Mouse (Mus musculus): Measurements from ENCODE around the gene Rfx8.
A peak's percentile ranks its signal among the peaks of the same experiment; 100 is the strongest.

The Rfx8 gene

DNA sequence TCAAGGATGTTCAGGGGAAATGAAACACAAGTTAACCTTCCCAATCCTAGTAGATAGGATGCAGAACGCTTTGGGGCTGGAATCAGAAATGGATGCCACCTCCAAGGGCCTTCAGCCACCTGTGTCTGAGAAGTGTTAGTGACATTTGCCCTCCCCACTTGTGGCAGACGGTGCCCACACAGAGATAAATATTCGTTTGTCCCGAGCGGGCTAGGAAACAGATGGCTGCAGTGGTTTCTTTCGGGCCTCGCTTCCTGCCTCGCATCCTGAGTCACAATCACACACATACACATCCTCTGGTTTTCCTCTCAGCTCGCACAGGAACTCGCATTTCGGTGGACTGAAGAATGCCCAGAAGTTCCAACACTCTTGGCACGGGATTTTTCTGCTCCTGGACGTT lies 13.5 kb upstream of the Rfx8 start:
- peak; percentile 52 to 74 for DNase-seq

DNA sequence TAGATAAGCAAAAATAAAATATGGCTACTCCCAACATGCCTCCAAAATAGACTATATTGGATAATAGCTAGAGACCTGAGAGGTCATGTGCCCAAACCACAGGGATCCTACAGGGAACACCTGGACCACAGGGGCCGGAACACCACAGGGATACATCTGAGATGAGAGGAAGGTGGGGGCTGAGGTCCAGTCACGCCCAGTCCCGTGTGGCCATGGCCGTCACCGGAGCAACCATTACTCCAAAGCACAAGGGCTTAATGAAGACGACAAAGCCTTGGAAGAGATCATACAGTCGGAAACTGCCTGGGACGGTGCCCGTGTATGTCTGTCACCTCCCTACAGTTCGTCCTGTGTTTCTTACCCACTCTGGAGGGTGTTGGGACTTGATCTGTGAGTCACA lies 13.1 kb upstream of the Rfx8 start:
- DNase-seq: no peak

DNA sequence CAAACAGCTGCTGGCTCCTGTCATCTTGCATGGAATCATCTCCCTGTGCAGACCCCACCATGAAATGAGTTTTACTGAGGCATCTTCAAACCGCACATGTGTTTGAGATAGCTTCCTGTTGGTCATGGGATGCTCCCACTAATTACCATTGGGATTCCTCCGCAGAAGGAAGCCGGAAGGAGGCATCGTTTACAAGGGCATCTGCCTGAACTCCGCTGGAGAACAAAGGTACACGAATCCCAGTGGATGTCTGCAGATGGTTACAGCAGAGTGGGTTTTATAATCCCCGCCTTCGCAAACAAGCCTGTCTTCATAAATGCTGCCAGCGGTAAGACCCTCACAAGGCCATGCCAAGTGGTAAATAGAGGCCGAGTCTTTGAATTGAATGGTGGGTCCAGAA lies 11.3 kb upstream of the Rfx8 start:
- no peak for DNase-seq

DNA sequence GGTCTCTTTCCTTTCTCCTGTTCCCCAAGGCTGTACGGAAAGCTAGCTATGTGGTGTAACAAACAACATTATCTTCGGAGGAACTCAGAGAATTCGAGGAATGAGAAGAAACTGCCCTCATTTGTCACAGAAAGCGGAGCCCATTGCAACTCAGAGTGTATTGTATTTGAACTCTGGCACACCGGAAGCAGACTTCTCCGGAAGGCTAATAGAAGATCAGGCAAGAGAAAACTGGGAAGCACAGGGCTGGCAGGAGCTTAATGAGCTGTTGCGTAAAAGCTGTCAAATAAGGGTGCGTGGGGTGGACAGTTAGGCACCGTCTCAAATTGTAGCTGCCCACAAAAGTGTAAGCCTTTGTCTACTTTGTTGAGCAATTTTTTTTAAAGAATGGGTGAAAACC lies 10.7 kb upstream of the Rfx8 start:
- DNase-seq: peak; percentile 49 to 58

DNA sequence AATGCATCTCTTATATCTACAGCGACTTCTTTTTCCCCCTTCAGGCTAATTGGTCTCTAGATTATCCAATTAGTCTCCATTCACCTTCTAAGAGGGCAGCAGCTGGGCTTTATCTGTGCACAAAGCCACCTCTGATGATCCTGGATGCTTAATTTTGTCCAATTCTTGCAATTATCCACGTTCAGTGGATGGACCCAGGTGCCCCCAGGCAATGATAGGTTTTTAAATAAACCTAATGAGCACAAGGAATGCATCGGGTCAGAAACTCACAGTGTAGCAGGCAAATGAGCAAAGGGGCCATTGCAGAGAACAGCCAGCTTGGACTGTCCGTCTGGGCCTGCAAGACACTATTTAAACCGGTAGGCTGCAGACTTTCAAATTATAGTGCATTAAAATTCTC lies 10.1 kb upstream of the Rfx8 start:
- DNase-seq: no peak

DNA sequence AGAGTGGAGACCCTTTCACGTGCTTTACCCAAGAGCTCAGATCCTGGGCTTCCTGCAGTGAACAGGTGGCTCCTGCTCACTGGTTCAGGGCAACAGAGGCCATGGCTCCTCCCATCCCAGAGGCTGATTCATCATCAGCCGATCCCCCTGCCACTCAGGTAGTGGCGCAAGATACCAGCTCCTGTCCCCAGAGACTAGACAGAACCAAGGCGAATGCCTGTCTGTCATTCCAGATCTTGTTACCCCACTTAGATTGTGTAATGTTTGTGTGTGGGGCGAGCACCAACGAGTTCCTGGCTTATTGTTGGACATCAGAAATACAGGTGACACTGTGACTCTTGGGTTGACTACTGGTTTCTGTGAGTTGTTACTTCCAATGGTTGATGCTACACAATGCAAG lies 9.1 kb upstream of the Rfx8 start:
- DNase-seq: peak in 1 of 2 experiments; percentile 10

DNA sequence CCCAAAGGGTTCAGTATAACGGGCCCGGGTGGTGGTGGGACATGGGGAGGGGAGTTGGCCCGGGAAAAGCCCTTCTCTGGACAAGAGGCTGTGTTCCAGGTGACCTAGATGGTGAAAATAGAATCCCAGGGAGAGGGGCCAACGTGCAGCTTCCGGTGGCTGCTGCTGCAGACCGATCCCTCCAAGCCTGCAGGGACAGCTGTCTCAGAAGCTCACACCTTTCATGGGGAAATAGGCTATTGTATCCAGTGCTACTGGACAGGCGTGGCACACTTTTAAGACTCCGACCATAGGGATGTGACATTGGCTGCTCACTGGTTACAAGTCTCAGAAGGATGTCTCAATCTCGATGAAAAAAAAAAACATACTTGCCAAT lies 542 bp upstream of the Rfx8 start:
- DNase-seq: peak in 1 of 2 experiments; percentile 38

DNA sequence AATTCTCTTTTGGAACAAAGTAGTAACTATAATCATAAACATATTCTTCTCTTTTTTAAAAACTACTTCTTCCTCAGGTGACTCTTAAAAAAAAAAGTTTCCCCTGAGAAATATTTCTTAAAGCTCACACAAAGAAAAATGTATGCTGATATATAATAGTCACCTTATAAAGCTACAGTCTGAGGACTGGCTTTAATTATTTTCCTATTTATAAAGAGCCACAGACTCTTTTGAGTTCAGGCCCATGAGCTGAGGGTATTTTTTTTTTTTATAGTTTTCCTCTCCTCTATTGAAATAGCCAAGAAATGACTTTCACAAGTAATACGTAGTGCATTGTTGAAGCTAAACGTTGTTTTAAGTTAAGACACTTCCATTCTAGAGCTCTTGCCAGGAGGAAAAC lies 611 bp downstream of the Rfx8 start:
- no peak for DNase-seq

DNA sequence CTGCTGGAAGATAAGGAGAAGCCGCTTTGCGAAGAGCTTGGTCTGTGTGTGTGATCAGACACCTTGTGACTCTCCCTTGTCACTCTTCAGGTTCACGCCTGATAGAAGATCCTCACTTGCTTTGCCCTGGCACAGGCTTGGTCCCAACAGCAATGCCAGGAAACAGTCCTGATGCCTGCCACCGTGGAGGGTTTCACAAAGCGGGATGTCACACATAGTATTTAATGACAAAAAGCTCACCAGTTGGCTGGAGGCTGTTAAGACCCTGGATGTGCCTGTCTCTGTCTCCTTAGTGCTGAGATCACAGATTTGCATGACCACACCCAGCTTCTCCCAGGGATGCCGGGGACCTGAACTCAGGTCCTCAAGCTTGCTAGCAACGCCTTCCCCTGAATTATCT lies 5.2 kb downstream of the Rfx8 start:
- DNase-seq: no peak

DNA sequence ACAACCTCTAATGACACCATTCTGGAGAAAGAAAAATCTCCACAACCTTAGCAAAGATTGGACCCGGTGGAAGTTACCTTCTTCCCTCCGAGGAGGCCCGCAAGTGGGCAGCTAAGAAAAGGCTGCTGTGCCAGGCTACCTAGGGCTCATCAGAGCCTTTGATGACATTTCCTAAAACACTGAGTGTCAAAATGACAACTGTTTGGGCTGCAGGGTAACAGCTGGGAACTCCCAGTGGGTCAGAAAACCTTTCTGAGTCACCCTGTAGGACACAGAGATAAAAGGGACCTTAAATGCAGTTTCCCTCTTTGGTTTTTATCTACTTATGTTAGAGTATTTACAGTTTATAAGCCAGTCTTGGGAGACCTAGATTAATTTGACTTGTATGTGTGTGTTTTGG lies 6.1 kb downstream of the Rfx8 start:
- peak in 1 of 2 experiments; percentile 25 for DNase-seq

DNA sequence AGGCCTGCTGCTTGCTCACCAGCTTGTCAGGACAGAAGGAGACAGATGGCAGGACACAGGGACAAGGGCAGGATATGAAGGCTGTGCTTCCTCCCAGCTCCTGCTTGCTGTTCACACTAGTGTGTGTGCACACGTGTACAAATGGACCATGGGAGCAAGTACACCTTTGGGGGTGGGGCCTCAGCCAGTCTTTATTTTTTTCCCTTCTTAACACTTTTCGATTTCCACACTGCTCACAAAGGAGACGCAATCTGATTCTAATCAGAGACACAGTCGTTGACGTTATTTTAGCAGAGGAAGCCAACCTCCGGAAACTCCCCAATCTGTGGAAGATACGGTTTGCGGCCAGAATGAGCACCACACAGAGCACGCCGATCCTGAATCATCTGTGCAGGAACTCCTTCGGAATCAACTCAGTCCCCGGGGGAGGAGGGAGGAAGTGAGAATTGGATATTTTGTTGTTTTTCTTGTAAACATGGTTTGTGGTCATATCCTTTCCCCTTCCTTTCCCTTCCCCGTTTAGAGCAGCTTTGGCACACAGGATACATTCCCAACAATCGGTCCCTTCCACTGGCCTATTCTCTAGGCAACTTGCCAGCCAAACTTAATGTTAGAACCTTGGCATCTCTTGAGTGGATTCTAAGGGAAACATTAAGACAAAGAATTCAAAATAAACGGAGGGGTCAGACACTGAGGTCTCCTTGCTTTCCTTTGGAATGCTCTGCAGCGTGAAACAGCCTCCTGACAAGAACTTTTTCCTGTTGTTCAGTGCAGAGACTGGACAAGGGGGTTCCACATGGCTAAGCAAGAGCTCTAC lies 6.7 kb downstream of the Rfx8 start:
- DNase-seq: peak; percentile 81 to 85

DNA sequence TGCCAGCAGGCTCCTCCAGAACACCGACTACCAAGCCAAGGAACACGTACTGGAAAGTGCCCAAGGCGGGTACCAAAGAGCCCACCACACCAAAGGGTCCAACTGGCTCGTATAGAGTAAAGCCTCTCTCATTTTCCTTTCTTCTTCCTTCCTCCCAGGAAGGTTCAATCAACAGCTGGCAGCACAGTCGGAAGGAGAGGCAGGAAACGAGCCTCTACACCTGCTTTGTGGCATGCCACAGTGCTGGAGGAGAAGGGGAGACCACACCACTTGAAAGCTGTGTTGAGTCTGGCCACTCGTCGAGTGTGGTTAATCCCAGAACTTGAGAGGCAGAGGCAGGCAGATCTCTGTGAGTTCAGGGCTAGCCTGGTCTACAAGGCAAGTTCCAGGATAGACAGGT lies 7.5 kb downstream of the Rfx8 start:
- DNase-seq: peak in 1 of 2 experiments; percentile 29

DNA sequence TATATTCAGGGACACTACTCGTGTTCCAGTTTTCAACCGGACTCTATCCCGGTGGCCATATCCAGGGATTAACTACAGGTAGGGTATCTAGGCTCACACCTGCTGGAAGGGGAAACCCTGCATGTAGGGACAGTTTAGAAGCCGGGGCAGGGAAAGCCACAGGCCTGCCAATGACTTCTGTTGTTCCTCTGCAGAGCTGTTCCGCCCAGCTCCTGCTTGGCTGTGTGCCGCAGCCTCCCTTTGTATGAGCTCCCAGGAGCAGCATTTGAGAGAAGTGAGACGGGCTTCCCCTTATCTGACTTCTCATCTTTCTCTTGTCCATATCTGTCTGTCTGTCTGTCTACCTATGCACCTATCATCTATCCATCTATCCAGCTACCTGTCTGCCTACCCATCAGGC lies 8.5 kb downstream of the Rfx8 start:
- DNase-seq: peak; percentile 64 to 79

DNA sequence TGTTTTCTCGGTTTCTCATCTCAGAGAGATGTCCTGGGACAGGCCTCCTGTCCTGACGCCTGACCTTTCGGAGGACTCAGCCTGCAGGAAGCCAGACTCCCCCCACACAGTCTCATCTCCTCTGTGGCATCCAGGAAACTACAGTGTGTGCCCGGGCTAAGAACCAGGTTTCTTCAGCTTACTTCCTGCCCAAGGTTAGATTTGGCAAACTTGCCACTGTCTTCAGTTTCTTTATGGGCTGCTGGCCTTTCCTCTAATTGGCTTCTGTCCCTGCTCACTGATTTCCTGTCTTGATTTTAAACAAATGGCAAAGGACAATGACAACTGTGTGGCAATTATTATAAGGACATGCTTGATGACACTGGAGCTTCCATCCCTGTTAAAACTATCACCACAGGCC lies 10.2 kb downstream of the Rfx8 start:
- peak; percentile 40 to 71 for DNase-seq

DNA sequence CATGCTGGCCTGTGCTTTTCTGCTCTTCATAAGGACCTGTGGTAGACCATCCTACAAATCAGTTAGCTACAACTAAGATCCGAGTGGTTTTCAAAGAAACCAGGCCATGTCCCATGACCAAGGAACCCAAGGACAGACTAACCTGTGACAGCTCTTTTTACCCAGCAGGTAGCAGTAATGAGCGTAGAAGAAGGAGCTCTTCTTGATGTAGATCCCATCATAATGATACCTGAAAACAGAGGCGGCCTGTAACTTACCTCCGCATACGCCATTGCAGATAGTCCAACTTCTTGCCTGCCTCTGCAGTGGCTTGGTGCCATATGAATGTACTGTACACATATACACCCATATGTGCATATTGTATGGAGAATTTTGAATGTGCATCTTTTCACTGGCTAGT lies 10.8 kb downstream of the Rfx8 start:
- no peak for DNase-seq

DNA sequence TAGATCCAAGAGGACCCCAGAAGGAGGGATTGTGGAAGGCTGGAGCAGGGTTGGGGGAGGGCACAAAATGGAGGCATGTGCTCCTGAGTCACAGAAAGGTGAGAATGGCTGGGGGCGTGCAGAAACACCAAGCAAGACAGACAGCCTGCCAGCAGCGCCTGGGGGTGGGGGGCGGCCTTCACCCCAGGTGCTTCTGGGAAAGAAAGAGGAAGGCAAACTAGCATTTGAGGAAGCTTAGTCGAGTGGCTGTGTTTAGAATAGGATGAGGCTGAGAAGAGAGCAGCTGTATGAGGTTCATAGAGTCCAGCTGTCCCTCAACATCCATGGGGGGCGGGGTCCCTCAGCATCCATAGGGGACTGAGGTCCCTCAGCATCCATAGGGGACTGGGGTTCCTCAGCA lies 12.0 kb downstream of the Rfx8 start:
- DNase-seq: peak in 1 of 2 experiments; percentile 26

DNA sequence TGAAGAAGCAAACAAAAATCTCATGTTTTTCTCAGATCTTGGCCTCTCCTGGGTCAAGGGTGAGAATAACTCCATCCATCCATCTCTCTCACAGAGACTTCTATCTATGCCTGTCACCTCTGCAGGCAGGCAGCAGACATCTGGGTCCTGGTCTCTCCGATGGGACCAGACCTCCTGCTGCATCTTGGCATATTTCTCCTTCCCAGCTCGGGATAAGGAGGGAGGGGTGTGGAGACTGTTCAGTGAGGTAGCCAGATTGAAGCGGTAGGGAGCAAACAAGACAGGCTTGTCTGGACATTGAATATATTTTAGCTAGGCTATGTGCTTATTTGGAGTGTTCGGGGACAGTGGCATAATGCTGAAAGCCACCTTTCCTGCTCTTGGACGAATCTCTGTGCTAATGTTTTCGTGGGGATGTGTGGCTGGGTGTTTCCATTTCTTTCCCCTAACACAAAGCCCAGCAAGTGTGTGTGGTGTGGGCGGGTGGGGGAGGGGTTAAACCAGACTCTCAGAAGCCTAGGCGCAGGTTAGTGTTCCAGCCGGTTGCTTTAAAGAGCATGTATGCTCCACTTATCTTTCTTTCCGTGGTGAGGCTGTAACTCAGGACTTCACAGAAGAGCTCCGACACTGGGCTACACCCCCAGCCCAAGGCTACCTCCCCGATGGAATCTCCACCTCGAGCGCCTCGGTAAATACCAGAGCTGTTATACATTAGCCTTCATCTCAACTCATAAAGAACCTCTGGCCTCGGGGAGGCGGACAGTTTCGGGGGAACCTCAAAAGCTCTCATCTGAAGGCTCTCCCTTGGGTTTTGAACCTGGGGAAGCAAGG lies 18.4 kb downstream of the Rfx8 start:
- DNase-seq: peak in 1 of 2 experiments; percentile 26

DNA sequence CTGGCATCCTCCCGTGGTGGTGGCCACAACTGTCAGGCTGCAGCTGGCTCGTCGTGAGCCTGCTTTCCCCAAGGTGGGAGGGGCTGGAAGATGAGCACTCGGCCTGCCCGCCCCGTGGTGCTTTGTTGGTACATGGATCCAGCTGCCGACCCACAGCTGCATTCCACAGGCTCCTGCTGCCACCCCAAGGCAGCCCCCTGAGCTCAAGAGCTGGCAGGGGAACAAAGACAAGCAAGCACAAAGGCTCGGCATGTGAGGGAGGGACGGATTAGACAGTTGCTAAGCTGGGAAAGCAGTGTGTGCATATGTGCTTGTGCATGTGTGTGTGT lies 19.6 kb downstream of the Rfx8 start:
- DNase-seq: peak in 1 of 2 experiments; percentile 29

DNA sequence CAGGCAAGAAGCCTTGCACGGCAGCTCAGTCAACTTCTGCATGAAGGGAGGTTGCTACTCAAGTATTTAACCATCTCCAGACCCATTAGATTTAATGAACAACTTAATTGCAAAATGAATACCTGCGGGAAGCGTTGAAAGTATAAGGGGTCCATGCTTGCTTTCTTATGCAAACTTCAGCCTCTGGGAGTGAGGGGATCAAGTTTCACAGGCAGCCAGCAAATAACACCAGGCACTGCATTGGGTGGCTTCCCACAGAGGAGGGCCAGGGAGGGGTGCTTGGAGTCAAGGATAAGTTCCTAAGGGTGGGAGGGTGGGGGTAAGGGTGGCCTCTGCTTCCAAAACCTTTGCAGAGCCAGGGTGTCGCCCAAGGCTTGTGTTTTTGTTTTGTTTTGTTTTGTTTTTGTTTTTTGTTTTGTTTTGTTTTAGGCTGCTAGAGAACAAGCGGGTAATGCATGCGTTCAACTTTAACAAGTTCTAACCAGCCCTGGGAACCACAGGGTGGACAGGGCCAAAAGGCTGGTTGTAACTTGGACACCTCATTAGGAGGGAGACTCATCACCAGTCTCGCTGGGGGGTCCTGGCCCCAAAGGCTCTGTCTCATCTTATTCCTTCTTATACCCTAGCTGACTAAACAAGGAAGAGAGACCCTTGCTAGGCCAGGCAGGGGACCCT lies 20.1 kb downstream of the Rfx8 start:
- no peak for DNase-seq

DNA sequence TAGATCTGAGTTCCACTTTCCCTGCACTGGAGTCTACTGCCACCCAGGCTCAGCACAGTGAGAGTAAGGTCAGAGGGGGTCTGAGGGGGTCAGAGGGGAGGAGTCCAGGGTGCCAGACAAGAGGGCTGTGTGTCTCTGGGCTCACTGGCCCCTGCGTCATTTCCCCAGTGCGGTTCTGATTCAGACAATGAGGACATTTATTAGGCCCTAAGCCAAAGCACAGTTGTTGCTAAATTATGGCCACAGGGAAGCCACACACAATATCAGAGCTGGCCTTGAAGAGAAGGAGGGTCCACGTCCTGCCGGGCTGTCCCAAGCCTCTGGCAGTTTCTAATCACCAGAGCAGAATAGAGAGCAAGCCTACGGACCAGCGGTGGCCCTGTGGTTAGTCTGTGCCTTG lies 22.3 kb downstream of the Rfx8 start:
- DNase-seq: peak in 1 of 2 experiments; percentile 57

DNA sequence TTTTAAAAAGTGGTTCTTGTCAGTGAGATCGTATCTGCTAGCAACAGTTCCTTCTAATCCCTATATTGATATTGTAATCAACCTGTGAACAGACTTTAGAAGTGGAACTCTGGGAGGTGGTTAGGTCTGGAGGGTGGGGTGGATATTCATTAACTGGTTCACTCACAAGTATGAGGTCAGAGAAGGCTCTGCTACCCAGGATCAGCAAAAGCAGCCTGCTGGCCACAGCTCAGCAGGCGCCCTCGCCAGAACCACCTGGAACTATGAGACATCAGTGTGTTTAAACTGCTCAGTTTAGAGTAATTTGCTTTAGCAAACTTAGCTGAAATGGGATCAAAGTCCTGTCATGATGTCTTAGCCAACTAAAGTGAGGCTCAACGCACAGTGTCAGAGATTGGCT lies 25.6 kb downstream of the Rfx8 start:
- DNase-seq: peak; percentile 36 to 71

DNA sequence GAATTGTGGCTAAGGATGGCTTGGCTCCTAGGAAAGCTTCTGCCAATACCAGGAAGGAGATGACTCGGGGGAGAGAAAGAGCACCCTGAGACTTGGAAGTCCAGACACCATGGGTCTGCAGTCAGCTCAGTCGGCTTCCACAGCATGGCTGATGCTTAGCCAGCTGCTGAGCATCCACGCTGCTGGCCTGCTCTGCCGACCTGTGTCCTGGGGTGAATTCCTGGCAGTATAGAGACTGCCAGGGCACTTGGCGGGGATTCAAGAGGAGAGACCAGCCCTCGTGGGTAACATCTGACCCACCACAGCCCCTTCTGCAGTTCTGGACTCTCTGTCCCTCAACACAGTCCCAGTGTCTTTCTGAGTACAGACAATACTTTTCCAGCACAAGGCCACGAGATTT lies 26.0 kb downstream of the Rfx8 start:
- peak; percentile 30 to 64 for DNase-seq

DNA sequence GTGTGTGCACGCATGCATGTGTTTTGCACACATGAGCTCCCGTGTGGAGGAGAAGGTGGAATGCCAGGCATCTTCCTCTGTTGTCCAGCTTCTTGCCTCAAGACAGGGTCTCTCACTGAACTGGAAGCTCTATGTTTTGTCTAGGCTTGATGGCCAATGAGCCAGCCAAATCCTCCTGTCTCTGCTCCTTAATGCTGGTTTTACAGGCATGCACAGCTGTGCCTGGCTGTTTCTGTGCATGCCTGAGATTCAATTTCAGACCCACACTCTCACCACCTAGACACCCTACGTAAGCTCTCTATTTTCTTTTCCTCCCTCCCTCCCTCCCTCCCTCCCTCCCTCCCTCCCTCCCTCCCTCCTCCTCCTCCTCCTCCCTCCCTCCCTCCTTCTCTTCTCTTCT lies 28.8 kb downstream of the Rfx8 start:
- DNase-seq: no peak

DNA sequence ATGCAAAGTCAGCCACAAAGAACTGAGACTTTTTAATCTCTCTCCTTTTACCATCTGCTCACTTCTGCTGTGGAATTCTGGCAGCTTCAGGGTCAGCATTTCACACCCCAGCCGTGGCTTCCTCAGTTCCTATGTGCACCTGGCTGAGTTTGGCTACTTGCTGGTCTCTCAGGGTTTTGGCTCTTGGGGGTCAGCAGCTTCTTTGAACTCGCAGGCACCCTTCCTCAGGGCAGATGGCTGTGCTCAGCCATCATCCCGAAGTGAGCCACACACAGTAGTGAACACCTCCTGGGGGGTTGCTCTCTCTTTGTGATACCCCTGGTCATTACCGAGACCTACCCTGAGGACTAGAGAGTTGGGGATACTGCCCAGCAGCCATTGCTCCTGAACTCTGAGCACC lies 29.7 kb downstream of the Rfx8 start:
- DNase-seq: no peak

Measured in kidney, postnatal 25 days (tissue).